Mouse (Mus musculus): ENCODE results near the gene Stt3a. TPM values are rescaled to one million over a fixed set of nuclear protein-coding genes. Genes with fewer than 3 reads are reported as not detected.

The Stt3a gene
- total RNA-seq, 2 experiments from 2014 or later: 222 to 235 TPM

GRCm38 (mm10) chr9:36726131-36727033 lies 41.1 kb downstream of the Stt3a start:
- peak; percentile 94 for DNase-seq

- DNase-seq: no peak
Measured at GRCm38 (mm10) chr9:36716624-36717023, 50.9 kb downstream of the Stt3a start.

- no peak for DNase-seq
Measured at GRCm38 (mm10) chr9:36707304-36707703, 60.2 kb downstream of the Stt3a start.

- no peak for DNase-seq
Measured at GRCm38 (mm10) chr9:36705923-36706322, 61.6 kb downstream of the Stt3a start.

- no peak for DNase-seq
Measured at GRCm38 (mm10) chr9:36694276-36694675, 73.2 kb downstream of the Stt3a start.

GRCm38 (mm10) chr9:36692920-36693319 lies 74.6 kb downstream of the Stt3a start, which contains the start of gene Acrv1:
Gene Acrv1 (plus strand): TSS chr9:36693220.
- DNase-seq: no peak

GRCm38 (mm10) chr9:36687329-36687728 lies 80.2 kb downstream of the Stt3a start:
- peak; percentile 11 for DNase-seq

- peak; percentile 3 for DNase-seq
Measured at GRCm38 (mm10) chr9:36681424-36681823, 86.1 kb downstream of the Stt3a start.

Other genes with a start within 250 kb of the Stt3a start
- not detected for gene Gm5615, start 225.7 kb downstream of the Stt3a start, total RNA-seq (2021)
- not detected for gene Gm17689, start 185.0 kb downstream of the Stt3a start, total RNA-seq (2021)
- not detected for gene A630095E13Rik, start 124.3 kb downstream of the Stt3a start, total RNA-seq (2021)
- gene Acrv1, start 74.5 kb downstream of the Stt3a start, total RNA-seq (2021): not detected
- gene Chek1, start 40.6 kb downstream of the Stt3a start, total RNA-seq (2021): 1 to 10 TPM; 6.8 to 8.7 TPM
- 100 to 1,000 TPM; 153 to 177 TPM for gene Ei24, start 29.7 kb upstream of the Stt3a start, total RNA-seq (2021)
- 1 to 10 TPM; 7.6 to 9.3 TPM for gene Fez1, start 54.2 kb upstream of the Stt3a start, total RNA-seq (2021)